Mouse (Mus musculus) olfactory bulb, adult 2 months (tissue): Measurements from ENCODE around the gene Dlgap4. TPM values are rescaled to one million over a fixed set of nuclear protein-coding genes. Genes with fewer than 3 reads are reported as not detected.

Experiments
- H3K27ac ChIP-seq: fragments of 200-500 bp; 2 replicates; pipeline ENCODE4 v1.5.1; 2012; ENCODE audit warnings: low read depth, low read length; ENCODE audit not compliant: insufficient read depth
- H3K4me1 ChIP-seq: fragments of 200-500 bp; 2 replicates; pipeline ENCODE4 v1.6.1; 2012; ENCODE audit warnings: low read length; ENCODE audit not compliant: control insufficient read depth, insufficient read depth
- H3K4me3 ChIP-seq: fragments of 200-500 bp; 2 replicates; pipeline ENCODE4 v1.5.1; 2012; ENCODE audit warnings: mild to moderate bottlenecking, low read depth, low read length, moderate library complexity; ENCODE audit not compliant: insufficient read depth
- CTCF ChIP-seq: fragments of 200-500 bp; IDR thresholded peaks from 2 replicates; pipeline ENCODE4 v1.5.1; 2012; ENCODE audit warnings: low read depth, mild to moderate bottlenecking, low read length, moderate library complexity; ENCODE audit not compliant: insufficient read depth
- POLR2A ChIP-seq: fragments of 200-500 bp; IDR thresholded peaks from 2 replicates; pipeline ENCODE4 v1.6.1; 2012; ENCODE audit warnings: mild to moderate bottlenecking, low read depth, low read length, moderate library complexity; ENCODE audit not compliant: insufficient read depth
- WGBS: fragments of 180-500 bp; shearing (Covaris S2); methylation state at CpG from one replicate; pipeline ENCODE4 v1.1.7; 2018; 5-methylcytosine and 5-hydroxymethylcytosine counted together
- polyA plus RNA-seq: library from polyadenylated mRNA; stranded (reverse); fragments of >200 nt; gene quantifications from 2 replicates; pipeline ENCODE4 v1.2.4, GENCODE M21; 2012; ENCODE audit warnings: low replicate concordance; ENCODE audit not compliant: missing spikeins, insufficient read depth, insufficient read length

Gene Dlgap4
- polyA plus RNA-seq, 1 experiment = not detected

- TF ChIP-seq POLR2A (no peak), CTCF (no peak)
- 77% methylated on average over 5 of the region's 5 CpGs for WGBS
- no peak overlapping the region for H3K27ac ChIP-seq
- no peaks in the 10 kb centered on the region for H3K4me1 ChIP-seq
- H3K4me3 ChIP-seq = no peak overlapping the region
Observed at GRCm38 (mm10) chr2:156811556-156811955, 198.1 kb downstream of the Dlgap4 start.

Other genes with a start within 250 kb of the Dlgap4 start
- 51.4 and 207 TPM in 2 replicates for gene Epb41l1, start 192.8 kb upstream of the Dlgap4 start, polyA plus RNA-seq
- gene Aar2, start 66.1 kb upstream of the Dlgap4 start, polyA plus RNA-seq = not detected in 2 replicates
- gene Myl9, start 161.7 kb downstream of the Dlgap4 start, polyA plus RNA-seq = not detected in 2 replicates
- gene Tgif2, start 226.3 kb downstream of the Dlgap4 start, polyA plus RNA-seq = not detected in 2 replicates
- gene 4930518I15Rik, start 244.2 kb downstream of the Dlgap4 start, polyA plus RNA-seq = not detected in 2 replicates
- gene Rab5if, start 249.4 kb downstream of the Dlgap4 start, polyA plus RNA-seq = not detected in 2 replicates